Mouse (Mus musculus) cerebral cortex, adult 2 months (tissue): ENCODE data around the gene Heatr6.

Experiments used
- WGBS: fragments of 180-500 bp; shearing (Covaris S2); methylation state at CpG from one replicate; pipeline ENCODE4 v1.1.7; 2018; 5-methylcytosine and 5-hydroxymethylcytosine counted together

Heatr6 gene

GRCm38 (mm10) chr11:83810441-83810840 is 56.9 kb downstream of the Heatr6 start:
- 90% methylated on average over 8 of the region's 8 CpGs for WGBS

- 85% methylated on average over 5 of the region's 5 CpGs for WGBS
Observed at GRCm38 (mm10) chr11:83815191-83815590, 61.7 kb downstream of the Heatr6 start.

GRCm38 (mm10) chr11:83815628-83816027 is 62.1 kb downstream of the Heatr6 start:
- 11% methylated on average over 9 of the region's 9 CpGs for WGBS

GRCm38 (mm10) chr11:83817048-83817447 is 63.6 kb downstream of the Heatr6 start:
- 54% methylated on average over 6 of the region's 6 CpGs for WGBS

GRCm38 (mm10) chr11:83817994-83818393 is 64.5 kb downstream of the Heatr6 start:
- WGBS = 78% methylated on average over 4 of the region's 4 CpGs

GRCm38 (mm10) chr11:83818591-83819127 is 65.2 kb downstream of the Heatr6 start:
- 78% methylated on average over 9 of the region's 9 CpGs for WGBS

GRCm38 (mm10) chr11:83819806-83820483 is 66.4 kb downstream of the Heatr6 start:
- 63% methylated on average over 10 of the region's 10 CpGs for WGBS

GRCm38 (mm10) chr11:83826142-83826541 is 72.6 kb downstream of the Heatr6 start:
- 88% methylated on average over 3 of the region's 3 CpGs for WGBS

- WGBS = 85% methylated on average over 8 of the region's 8 CpGs
Observed at GRCm38 (mm10) chr11:83828553-83829142, 75.2 kb downstream of the Heatr6 start.

GRCm38 (mm10) chr11:83832389-83832788 is 78.9 kb downstream of the Heatr6 start:
- WGBS = 39% methylated on average over 8 of the region's 8 CpGs
